Mouse (Mus musculus): ENCODE measurements around the gene Zfp423.

Gene Zfp423

GRCm38 (mm10) chr8:87835924-87836323 lies 123.5 kb downstream of the Zfp423 start:
- DNase-seq (ENCODE audit: low spot score): no peak

- no peak for DNase-seq (ENCODE audit: low spot score)
These were observed 124.0 kb downstream of the Zfp423 start for GRCm38 (mm10) chr8:87835411-87835821.

GRCm38 (mm10) chr8:87834656-87835055 lies 124.7 kb downstream of the Zfp423 start:
- DNase-seq (ENCODE audit: low spot score): no peak

DNA sequence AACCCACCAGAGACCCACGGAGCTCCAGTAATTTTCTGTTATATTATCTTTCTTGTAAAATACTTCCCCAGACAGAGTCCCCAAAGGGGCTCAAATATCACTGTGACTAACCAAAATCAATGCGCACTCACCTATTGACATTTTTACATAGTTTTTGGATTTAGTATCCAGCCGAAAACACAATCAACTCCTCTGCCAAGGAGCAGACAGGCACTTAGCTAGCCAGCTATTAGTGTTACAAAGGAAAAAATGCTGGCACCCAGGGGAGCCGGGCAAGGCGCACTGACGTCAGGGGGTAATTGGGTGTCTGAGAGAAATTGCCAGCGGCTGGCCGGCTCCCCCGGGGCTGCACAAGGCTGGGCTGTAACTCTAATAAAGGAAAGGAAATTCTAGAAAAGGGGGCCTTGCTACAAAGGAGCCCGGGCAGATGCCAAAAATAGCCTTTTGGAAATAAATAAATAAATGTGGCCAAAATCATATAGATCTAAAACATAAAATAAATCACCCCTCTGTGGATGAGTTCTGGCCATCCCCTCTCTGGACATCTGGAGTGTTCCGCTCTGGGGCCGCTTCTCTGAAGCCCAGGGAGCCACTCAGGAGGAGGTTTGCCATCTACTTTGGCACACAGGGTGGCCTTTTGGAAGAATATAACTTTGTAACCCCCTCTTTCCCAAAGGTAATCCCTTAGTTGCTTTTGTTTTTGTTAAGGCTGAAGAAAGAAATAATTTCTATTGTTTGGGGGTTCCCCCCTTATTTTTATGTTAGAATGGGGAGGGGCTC lies 125.4 kb downstream of the Zfp423 start:
- DNase-seq (ENCODE audit: low spot score): no peak

DNA sequence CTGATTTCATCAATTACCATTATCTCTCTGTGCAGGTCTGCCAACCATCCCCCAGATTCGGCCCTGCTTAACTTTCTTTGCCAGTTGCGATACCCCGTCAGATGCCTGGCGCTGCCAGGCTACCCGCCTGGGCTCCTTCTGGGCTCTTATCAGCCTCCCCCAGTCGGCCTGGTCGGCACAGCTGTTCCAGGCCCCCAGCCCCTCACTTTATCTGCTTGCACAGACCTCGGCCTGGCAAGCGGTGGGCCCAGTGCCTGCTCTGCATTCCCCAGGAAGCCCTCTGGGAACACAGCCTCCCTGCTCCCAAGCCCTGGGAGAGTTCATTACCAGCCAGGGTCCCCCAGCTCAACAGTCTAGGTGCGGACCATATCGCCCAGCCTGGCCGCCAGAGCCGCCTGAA lies 126.1 kb downstream of the Zfp423 start:
- no peak for DNase-seq (ENCODE audit: low spot score)

DNA sequence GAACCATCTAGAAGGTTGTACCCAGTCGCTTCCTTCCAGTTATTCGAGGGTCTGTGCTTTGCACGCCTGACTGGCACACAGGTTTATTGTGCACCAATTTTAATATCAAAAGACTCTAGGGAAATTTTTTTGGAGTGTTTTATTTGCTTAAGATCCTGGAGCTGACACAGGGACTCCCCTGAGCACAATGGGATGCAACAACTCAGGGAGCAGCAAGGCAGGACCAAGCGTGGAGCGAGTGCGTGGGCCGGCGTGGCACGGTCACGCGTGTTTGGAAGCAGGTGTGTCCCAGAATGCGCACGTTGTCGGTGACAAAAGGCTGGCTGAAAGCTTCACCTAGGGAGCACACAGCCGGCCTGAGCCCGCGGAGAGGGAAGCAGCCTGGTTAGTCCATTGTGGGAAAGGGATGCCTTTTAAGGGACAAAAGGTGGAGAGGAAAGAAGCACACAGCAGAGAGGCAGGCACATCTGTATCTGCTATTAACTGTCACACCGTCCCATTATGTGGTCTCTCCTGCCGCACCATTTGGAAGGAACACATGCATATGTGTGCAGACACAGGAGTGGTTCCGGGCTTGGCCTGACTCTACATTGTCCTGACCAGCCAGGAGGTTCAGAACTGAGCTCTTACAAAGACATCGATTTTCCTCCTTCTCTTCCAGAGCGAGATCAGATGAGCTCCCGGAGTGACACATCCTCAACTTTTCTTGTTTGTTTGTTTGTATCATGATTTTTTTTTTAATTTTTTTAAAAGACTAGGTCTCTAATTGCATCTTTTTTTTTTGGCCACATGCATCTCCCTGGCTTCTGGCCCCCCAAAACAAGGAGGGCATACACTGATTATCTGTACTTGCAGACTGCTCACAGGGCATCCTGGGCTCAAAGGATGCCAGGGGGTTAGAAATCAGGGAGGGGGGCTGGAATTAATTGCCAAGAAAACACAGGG lies 126.7 kb downstream of the Zfp423 start:
- DNase-seq (ENCODE audit: low spot score): no peak

DNA sequence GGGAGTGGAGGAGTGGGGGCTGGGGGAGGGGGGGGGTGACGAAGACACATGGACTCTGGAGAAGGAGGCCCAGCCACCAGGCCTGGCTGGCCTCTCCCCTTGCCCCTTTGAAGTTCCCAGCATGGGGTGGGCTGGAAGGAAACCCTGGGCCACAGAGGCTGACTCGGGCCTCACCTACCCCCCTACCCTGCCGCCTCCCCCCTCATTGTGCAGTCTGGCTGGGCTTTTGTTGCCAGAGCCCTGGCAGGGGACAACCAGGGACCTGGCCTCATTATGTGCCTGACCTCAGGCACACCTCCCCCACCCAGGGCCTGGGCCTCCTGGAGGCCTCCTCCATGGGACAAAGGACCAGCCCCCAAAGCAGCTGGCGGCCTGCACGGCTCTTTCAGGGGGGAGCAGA lies 127.8 kb downstream of the Zfp423 start:
- no peak for DNase-seq (ENCODE audit: low spot score)

- no peak for DNase-seq (ENCODE audit: low spot score)
These were observed 128.3 kb downstream of the Zfp423 start for GRCm38 (mm10) chr8:87831116-87831515.

DNA sequence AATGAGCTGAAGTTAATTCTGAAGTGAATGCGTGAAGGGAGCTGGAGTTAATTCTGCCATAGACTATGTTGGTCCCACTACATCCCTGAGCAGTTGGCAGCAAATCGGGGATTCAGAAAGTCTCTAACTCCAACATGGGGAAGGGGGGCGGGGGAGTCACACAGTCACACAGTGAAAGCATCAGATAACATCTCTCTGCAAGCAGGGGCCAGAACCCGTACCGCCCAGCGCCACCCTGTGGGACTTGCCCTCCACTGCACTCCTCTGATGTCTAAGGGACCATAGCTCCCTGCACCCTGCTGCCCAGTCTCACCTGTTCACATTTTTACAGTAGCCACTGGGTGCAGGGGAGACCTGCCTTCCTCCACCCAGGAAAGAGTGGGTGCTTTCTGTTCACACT lies 129.2 kb downstream of the Zfp423 start:
- DNase-seq (ENCODE audit: low spot score): no peak

- no peak for DNase-seq (ENCODE audit: low spot score)
These were observed 133.3 kb downstream of the Zfp423 start for GRCm38 (mm10) chr8:87826013-87826660.

GRCm38 (mm10) chr8:87823172-87823571 lies 136.2 kb downstream of the Zfp423 start:
- no peak for DNase-seq (ENCODE audit: low spot score)

- DNase-seq (ENCODE audit: low spot score): no peak
These were observed 136.7 kb downstream of the Zfp423 start for GRCm38 (mm10) chr8:87822690-87823089.

DNA sequence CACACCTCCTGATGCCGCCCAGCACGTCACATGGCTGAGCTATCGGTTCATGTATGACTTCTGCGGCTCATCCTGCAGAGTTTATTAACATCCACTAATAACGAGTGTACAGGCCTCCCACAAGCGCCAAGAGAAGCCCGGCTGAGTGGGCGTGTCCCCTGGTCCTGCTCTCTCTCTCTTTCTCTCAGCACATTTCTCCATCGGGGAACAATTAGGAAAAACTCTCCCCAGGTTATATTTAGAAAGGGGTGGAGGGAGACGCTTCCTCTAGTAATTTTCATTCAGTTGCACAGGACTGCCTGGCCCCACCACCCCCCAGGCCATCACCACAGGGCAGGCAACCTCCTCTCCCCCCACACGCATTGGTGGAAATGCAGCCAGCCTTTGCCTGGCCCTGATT lies 137.2 kb downstream of the Zfp423 start:
- no peak for DNase-seq (ENCODE audit: low spot score)

GRCm38 (mm10) chr8:87821655-87822054 lies 137.7 kb downstream of the Zfp423 start:
- DNase-seq (ENCODE audit: low spot score): no peak

GRCm38 (mm10) chr8:87819263-87819662 lies 140.1 kb downstream of the Zfp423 start:
- no peak for DNase-seq (ENCODE audit: low spot score)

DNA sequence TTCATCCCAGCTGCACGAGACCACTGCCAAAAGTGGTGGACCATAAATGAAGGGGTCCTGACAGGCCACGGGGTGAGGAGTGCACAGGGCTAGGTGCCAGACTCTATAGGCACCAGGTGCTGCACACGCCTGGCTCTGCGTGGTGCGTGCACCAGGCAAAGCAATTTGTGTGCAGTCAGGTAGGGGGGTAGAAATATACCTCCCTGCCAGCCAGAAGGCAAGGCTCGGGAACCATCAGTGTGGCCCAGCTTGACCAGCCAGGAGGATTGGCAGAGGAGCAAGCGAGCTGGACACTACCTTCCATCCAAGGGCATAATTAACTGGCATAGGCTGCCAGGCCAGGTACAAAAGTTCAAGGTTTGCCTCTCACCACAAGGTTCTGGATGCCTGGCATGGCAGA lies 140.9 kb downstream of the Zfp423 start:
- DNase-seq (ENCODE audit: low spot score): no peak

- no peak for DNase-seq (ENCODE audit: low spot score)
These were observed 143.3 kb downstream of the Zfp423 start for GRCm38 (mm10) chr8:87816141-87816540.

DNA sequence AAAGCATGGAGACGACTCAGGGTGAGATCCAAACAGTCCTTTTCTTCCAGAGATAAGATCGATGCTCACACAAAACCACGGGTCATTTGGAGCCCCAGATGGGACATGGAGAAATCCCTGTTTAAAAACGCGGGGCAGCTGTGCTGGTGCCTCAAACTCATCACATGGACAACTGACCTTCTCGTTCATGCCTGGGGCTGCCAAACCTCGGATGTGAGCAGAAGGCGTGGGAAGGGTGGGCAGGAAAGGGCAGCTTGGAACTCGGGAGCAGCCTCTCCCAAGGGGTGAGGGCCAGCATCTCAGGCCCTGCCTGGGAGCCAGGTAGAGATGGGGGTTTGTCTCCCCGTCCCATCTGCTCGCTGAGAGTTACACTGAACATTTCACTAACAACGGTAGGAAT lies 146.7 kb downstream of the Zfp423 start:
- DNase-seq (ENCODE audit: low spot score): no peak

DNA sequence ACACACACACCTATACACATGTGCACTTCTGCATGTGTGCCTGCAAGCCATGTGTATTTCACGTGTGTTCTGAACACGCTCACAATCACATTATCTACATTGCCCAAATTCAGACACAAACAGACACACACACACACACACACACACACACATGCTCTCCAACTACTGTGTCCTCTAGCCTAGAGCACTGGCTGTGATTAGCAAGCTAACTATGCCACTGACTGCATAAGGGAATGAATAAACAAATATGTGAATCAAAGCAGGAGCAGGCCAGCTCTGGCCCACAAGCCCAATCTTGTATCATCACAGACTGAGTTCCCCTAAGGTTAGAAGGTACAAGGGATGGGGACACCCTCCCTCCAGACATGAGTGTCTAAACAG lies 147.3 kb downstream of the Zfp423 start:
- DNase-seq (ENCODE audit: low spot score): no peak

GRCm38 (mm10) chr8:87811399-87812068 lies 147.9 kb downstream of the Zfp423 start:
- no peak for DNase-seq (ENCODE audit: low spot score)

DNA sequence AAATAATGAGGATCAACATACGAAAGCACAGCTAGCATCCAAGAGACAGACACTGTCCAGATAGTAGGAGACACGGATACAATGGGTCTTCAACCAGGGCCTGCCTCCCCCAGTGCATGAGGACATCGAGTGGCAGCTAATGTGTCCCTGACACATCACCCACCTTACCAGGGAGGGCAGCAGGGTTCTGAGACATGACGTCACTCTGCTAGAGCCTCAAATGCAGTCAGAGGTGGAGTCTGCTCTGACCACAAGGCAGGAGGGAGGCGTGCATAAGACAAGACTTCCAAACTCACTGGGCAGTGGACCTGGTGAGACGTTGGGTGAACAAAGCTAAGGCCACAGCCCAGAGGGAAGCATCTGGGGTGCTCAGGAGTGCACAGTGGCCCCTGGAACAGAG lies 148.6 kb downstream of the Zfp423 start:
- DNase-seq (ENCODE audit: low spot score): no peak

DNA sequence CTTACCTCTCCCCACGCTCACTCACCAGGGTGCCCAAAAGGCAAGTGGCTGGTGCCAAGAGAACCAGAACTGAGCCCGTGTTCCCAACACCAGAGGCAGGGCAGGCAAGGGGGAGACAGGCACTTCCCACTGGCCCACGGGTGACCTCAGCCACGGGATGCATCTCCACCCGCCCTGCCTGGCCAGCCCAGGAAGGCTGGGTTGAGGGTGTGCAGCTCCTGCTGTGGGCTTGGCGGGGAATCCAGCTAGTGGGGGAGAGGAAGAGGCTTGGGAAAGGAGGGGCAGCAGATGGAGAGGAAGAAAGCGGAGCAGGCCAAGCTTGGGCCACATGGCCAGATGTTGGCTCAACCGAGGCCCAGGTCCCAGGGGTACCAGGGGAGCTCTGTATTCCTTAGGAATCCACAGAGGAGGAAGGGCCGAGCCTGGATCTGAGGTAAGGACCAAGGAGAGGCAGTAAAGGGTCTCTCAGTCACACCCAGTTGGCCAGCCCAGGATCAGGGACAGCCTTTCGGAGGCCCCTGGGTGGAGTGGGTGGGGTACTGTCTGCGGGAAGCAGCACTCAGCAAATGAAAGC lies 155.0 kb downstream of the Zfp423 start:
- DNase-seq (ENCODE audit: low spot score): no peak

Data from ovary, postnatal 10 days (tissue).